Mouse (Mus musculus): ENCODE measurements around the gene Nexn.

DNA sequence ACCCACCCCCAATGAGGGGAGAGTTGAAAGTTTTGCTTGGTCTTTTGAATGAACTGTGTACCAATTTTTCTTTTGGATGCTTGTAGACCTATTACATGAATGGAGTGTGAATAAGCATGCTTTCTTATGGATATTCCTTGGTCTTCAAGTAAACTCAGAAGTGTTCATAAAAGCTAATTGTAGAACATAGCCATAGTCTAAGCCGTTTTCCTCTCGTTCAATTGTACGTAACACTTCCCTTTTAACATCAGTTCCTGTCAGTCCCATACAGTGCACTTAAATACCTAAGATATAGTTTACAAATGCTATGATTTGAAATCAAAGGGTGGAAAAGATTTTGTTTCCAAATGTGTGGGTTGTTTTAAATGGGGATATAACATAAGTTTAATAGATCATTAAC lies 52.7 kb downstream of the Nexn start:
- no peak for TF ChIP-seq POLR2A (IDR thresholded peaks at IDR 0.05; ENCODE audit: low read depth, low read length)
- no peak for TF ChIP-seq CTCF (conservative IDR thresholded peaks at IDR 0.05; ENCODE audit: insufficient read depth, insufficient read length, low read depth, low read length)

Measured in kidney, adult 2 months (tissue).